Mouse (Mus musculus): ENCODE results near the gene Etfa.
A peak's percentile ranks its signal among the peaks of the same experiment; 100 is the strongest.

DNA sequence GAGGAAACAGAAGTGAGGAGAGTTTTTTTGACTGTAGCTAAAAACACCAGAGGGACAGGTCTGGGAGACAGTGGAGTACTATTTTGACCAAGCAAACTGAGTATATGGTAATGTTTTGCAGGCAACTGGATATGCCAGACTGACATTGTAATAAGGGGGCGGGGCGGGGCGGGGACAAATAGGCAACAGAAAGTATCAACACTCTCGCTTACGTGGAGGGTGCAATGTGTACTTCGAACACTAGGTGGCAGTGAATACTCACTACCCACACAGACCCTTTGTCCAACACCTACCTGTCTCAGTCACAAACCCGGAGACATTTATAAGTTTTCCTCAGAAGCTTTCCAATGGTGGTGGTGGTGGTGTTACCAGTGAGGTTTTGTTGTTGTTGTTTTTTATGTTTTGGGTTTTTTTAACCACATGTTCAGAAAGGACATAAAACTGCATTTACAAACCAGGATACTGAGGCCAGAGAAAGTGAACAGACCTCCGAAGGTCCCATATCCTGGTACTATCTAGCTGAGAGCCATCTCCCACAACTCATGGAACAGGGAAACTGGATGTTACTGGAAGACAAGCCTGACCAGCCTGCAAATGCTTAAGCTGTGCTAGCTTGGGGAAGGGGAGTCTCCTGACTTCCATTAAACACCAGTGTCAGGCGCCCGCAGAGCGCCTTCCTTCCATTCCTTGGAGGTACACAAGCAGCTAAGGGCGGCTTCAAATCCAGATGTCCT lies 82.6 kb downstream of the Etfa start:
- TF ChIP-seq CTCF (IDR thresholded peaks at IDR 0.05; ENCODE audit: extremely low read depth, insufficient read length, insufficient replicate concordance, low read depth, low read length) = peak; percentile 33; the same call in 1 of the 2 replicates
- no peak for TF ChIP-seq POLR2A (IDR thresholded peaks at IDR 0.05; ENCODE audit: low read depth, low read length)

Data from small intestine, adult 2 months (tissue).